ENCODE assay signal across 11 mouse cellular contexts in genomic region chr13:5248671-5249391, GRCm38 (mm10).
DNase-seq lines count a peak whose midpoint lies in the region; ATAC-seq and TF ChIP-seq lines count a peak whose summit lies in the region.
"Had no signal": no experiment of that assay in that cellular context is flagged by ENCODE, and none has a peak within 500 bp of the region (broad histone marks: within the 10 kb centered on the region; RNA-seq: fewer than 3 reads in every experiment).

No protein-coding gene starts in this region.

- TF ChIP-seq EP300 in stomach, postnatal 0 days (optimal IDR thresholded peaks at IDR 0.05) = no peak

- DNase-seq in heart, adult 9 months (ENCODE audit: low spot score in 2 of 2) = no peak
- DNase-seq in right cerebral cortex, adult 2 months (ENCODE audit: low spot score in 2 of 2) = peak; percentile 35 to 38
- DNase-seq in right cerebral cortex, postnatal 10 days (ENCODE audit: low spot score in 2 of 2) = no peak
- no peak for DNase-seq in stomach, postnatal 0 days (ENCODE audit: low spot score)
- no peak for DNase-seq in gastrocnemius, adult 8-10 months (ENCODE audit: low spot score in 2 of 2)
- no peak for DNase-seq in cerebellum, postnatal 4 days (ENCODE audit: low spot score in 2 of 2)
- DNase-seq: gastrocnemius, postnatal 25 days; kidney, postnatal 25 days had no signal

- peak; percentile 88 for ATAC-seq in heart, embryonic 16.5 days (replicated peaks; ENCODE audit: extremely low read depth, insufficient read depth, low FRiP score)
- ATAC-seq in intestine, embryonic 16.5 days = peak; percentile 69
- peak; percentile 65; the same call in 1 of the 2 replicates for ATAC-seq in stomach, postnatal 0 days (ENCODE audit: low FRiP score, low TSS enrichment)

- no peak for TF ChIP-seq CTCF in stomach, postnatal 0 days (IDR thresholded peaks at IDR 0.05; ENCODE audit: low read depth)

- no peak overlapping the region for H3K4me3 ChIP-seq in heart, embryonic 16.5 days (ENCODE audit: low read length)
- no peak overlapping the region for H3K4me3 ChIP-seq in intestine, embryonic 16.5 days (ENCODE audit: low read length)
- H3K4me3 ChIP-seq in stomach, postnatal 0 days (ENCODE audit: low read depth, low read length) = no peak overlapping the region
- H3K4me3 ChIP-seq: erythroblast, embryonic 14.5 days had no signal

- H3K4me2 ChIP-seq in heart, embryonic 16.5 days (ENCODE audit: low read depth, low read length) = no peak overlapping the region
- H3K4me2 ChIP-seq in intestine, embryonic 16.5 days (ENCODE audit: low read depth, low read length) = no peak overlapping the region
- no peak overlapping the region for H3K4me2 ChIP-seq in stomach, postnatal 0 days (replicated peaks; ENCODE audit: low read depth)

- no peaks in the 10 kb centered on the region for H3K36me3 ChIP-seq in heart, embryonic 16.5 days (ENCODE audit: control insufficient read depth, insufficient read depth)
- no peaks in the 10 kb centered on the region for H3K36me3 ChIP-seq in intestine, embryonic 16.5 days (ENCODE audit: control insufficient read depth, insufficient read depth, low read length)
- H3K36me3 ChIP-seq in stomach, postnatal 0 days (ENCODE audit: control insufficient read depth, insufficient read depth, low read length) = no peaks in the 10 kb centered on the region

- H3K27me3 ChIP-seq in heart, embryonic 16.5 days (ENCODE audit: control insufficient read depth, insufficient read depth, low read length) = no peaks in the 10 kb centered on the region
- H3K27me3 ChIP-seq in intestine, embryonic 16.5 days (replicated peaks; ENCODE audit: control insufficient read depth, insufficient read depth, low read length) = no peaks in the 10 kb centered on the region
- H3K27me3 ChIP-seq in stomach, postnatal 0 days (ENCODE audit: control insufficient read depth, insufficient read depth, low read length) = no peaks in the 10 kb centered on the region

- no peak overlapping the region for H3K9ac ChIP-seq in heart, embryonic 16.5 days (ENCODE audit: low read length)
- no peak overlapping the region for H3K9ac ChIP-seq in intestine, embryonic 16.5 days (ENCODE audit: low read depth, low read length)
- H3K9ac ChIP-seq in stomach, postnatal 0 days (ENCODE audit: low read length) = no peak overlapping the region

- H3K9me3 ChIP-seq in heart, embryonic 16.5 days (replicated peaks; ENCODE audit: control insufficient read depth, low read length) = peaks cover 2% of the 10 kb centered on the region; the same call in 1 of the 2 replicates
- H3K9me3 ChIP-seq in intestine, embryonic 16.5 days (ENCODE audit: control insufficient read depth, low read length) = no peaks in the 10 kb centered on the region
- no peaks in the 10 kb centered on the region for H3K9me3 ChIP-seq in stomach, postnatal 0 days (ENCODE audit: control insufficient read depth, low read length)

- peak overlapping the region; percentile 44 for H3K27ac ChIP-seq in heart, embryonic 16.5 days (ENCODE audit: low read length)
- no peak overlapping the region for H3K27ac ChIP-seq in intestine, embryonic 16.5 days (ENCODE audit: low read length)
- no peak overlapping the region for H3K27ac ChIP-seq in stomach, postnatal 0 days (replicated peaks)

- peaks cover 7% of the 10 kb centered on the region for H3K4me1 ChIP-seq in heart, embryonic 16.5 days (ENCODE audit: control insufficient read depth, insufficient read depth, low read length)
- H3K4me1 ChIP-seq in intestine, embryonic 16.5 days (ENCODE audit: control insufficient read depth, insufficient read depth, low read length) = no peaks in the 10 kb centered on the region
- no peaks in the 10 kb centered on the region for H3K4me1 ChIP-seq in stomach, postnatal 0 days (replicated peaks; ENCODE audit: control insufficient read depth, insufficient read depth)

- 15% methylated on average over 3 of the region's 3 CpGs for WGBS in heart, embryonic 16.5 days
- WGBS in intestine, embryonic 16.5 days = 51% methylated on average over 3 of the region's 3 CpGs
- 46% methylated on average over 3 of the region's 3 CpGs for WGBS in stomach, postnatal 0 days

Comparison
In these comparisons a context has a peak if more than half of its experiments do, and no peak if none do; other contexts are left out.
1. DNase-seq: peak in right cerebral cortex, adult 2 months (2 of 2); none in heart, adult 9 months (0 of 2), right cerebral cortex, postnatal 10 days (0 of 2), stomach, postnatal 0 days (single experiment), gastrocnemius, adult 8-10 months (0 of 2) and cerebellum, postnatal 4 days (0 of 2).
2. Peak in every context shown above with its lines, with median percentiles within 50 percentile points of each other: ATAC-seq.